ENCODE assay signal across 24 mouse cellular contexts in genomic region chr11:98512881-98513280, GRCm38 (mm10). TPM values are rescaled to one million over a fixed set of nuclear protein-coding genes. Genes with fewer than 3 reads are reported as not detected.
DNase-seq lines count a peak whose midpoint lies in the region; ATAC-seq and TF ChIP-seq lines count a peak whose summit lies in the region.
"Had no signal": no experiment of that assay in that cellular context is flagged by ENCODE, and none has a peak within 500 bp of the region (broad histone marks: within the 10 kb centered on the region; RNA-seq: fewer than 3 reads in every experiment).

No protein-coding gene starts in this region.

- H3K4me2 ChIP-seq in stomach, postnatal 0 days (replicated peaks; ENCODE audit: low read depth): no peak overlapping the region
- H3K4me2 ChIP-seq: embryonic facial prominence, embryonic 13.5 days; forebrain, embryonic 12.5 days; heart, embryonic 12.5 days; hindbrain, embryonic 14.5 days had no signal

- H3K4me3 ChIP-seq in stomach, postnatal 0 days (ENCODE audit: low read depth, low read length): no peak overlapping the region
- H3K4me3 ChIP-seq: embryonic facial prominence, embryonic 13.5 days; forebrain, embryonic 12.5 days; gastrocnemius, adult 2 months; heart, embryonic 12.5 days; hindbrain, embryonic 10.5 days had no signal

- no peak for TF ChIP-seq EP300 in stomach, postnatal 0 days (optimal IDR thresholded peaks at IDR 0.05)

- no peak overlapping the region for H3K27ac ChIP-seq in stomach, postnatal 0 days (replicated peaks)
- H3K27ac ChIP-seq: embryonic facial prominence, embryonic 13.5 days; forebrain, embryonic 12.5 days; gastrocnemius, adult 2 months; hindbrain, embryonic 10.5 days; hindbrain, embryonic 14.5 days had no signal

- H3K9me3 ChIP-seq in stomach, postnatal 0 days (ENCODE audit: control insufficient read depth, low read length): no peaks in the 10 kb centered on the region
- H3K9me3 ChIP-seq: embryonic facial prominence, embryonic 13.5 days; forebrain, embryonic 12.5 days; heart, embryonic 12.5 days; hindbrain, embryonic 10.5 days had no signal

- ATAC-seq in CD4-positive, CD25-positive, alpha-beta regulatory T cell, adult 4 months: peak; percentile 79
- no peak for ATAC-seq in stomach, postnatal 0 days (ENCODE audit: low FRiP score, low TSS enrichment)
- ATAC-seq: forebrain, postnatal 0 days; Patski had no signal

- H3K9ac ChIP-seq in stomach, postnatal 0 days (ENCODE audit: low read length): no peak overlapping the region
- H3K9ac ChIP-seq: embryonic facial prominence, embryonic 13.5 days; forebrain, embryonic 12.5 days; forebrain, postnatal 0 days; heart, embryonic 12.5 days; hindbrain, embryonic 14.5 days had no signal

- H3K36me3 ChIP-seq in stomach, postnatal 0 days (ENCODE audit: control insufficient read depth, insufficient read depth, low read length): no peaks in the 10 kb centered on the region
- H3K36me3 ChIP-seq: embryonic facial prominence, embryonic 13.5 days; forebrain, embryonic 12.5 days; heart, embryonic 12.5 days; hindbrain, embryonic 10.5 days had no signal

- H3K27me3 ChIP-seq in stomach, postnatal 0 days (ENCODE audit: control insufficient read depth, insufficient read depth, low read length): no peaks in the 10 kb centered on the region
- H3K27me3 ChIP-seq: CH12.LX; forebrain, embryonic 12.5 days; heart, embryonic 12.5 days had no signal

- no peaks in the 10 kb centered on the region for H3K4me1 ChIP-seq in stomach, postnatal 0 days (replicated peaks; ENCODE audit: control insufficient read depth, insufficient read depth)
- H3K4me1 ChIP-seq: embryonic facial prominence, embryonic 13.5 days; heart, embryonic 12.5 days had no signal

- DNase-seq in induced T-regulatory cell, adult 2 months (ENCODE audit: low read depth): peak; percentile 85
- DNase-seq in thymus, postnatal 0 days (ENCODE audit: low spot score): peak; percentile 55
- DNase-seq in thymus, postnatal 4 days: peak; percentile 42
- DNase-seq in right cerebral cortex, postnatal 10 days (ENCODE audit: low spot score in 2 of 2): no peak
- DNase-seq in stomach, postnatal 0 days (ENCODE audit: low spot score): no peak
- no peak for DNase-seq in adrenal gland, adult 18-20 months (ENCODE audit: low spot score in 2 of 2)
- DNase-seq: adrenal gland, postnatal 14 days; cerebellum, adult 11-12 months; cerebellum, adult 9-10 months; cerebellum, postnatal 25 days; forebrain, postnatal 0 days; gastrocnemius, adult 2 months; gastrocnemius, postnatal 25 days had no signal

- WGBS in stomach, postnatal 0 days: 88% methylated on average over 13 of the region's 13 CpGs

- no peak for TF ChIP-seq CTCF in stomach, postnatal 0 days (IDR thresholded peaks at IDR 0.05; ENCODE audit: low read depth)

RNA-seq across cellular contexts. Expression of gene Ikzf3, which starts 33.0 kb away (rescaled TPM):
- 10 to 100 TPM; 77.0 to 98.7 TPM for polyA plus RNA-seq in CD4-positive, CD25-positive, alpha-beta regulatory T cell, adult 4 months (2017; shearing (Covaris generic))
- 42.6 and 59.5 TPM in 2 replicates for polyA plus RNA-seq in thymus, postnatal 0 days (2015; fragmentation: Nextera tagmentation; extraction: Ambion mirVana)
- polyA plus RNA-seq in stomach, postnatal 0 days (2015; fragmentation: Nextera tagmentation; extraction: Ambion mirVana): 0.15 and 0.19 TPM in 2 replicates
- under 1 TPM; 0.46 to 0.86 TPM for total RNA-seq in adrenal gland, adult 18-20 months (2021)
- total RNA-seq: granulocyte monocyte progenitor cell, adult 5-6 weeks had no signal
- polyA plus RNA-seq: Patski had no signal

RNA-seq across cellular contexts. Expression of gene Zpbp2, which starts 38.0 kb away (rescaled TPM):
- polyA plus RNA-seq in CD4-positive, CD25-positive, alpha-beta regulatory T cell, adult 4 months (2017; shearing (Covaris generic)): 1 to 10 TPM; 5.0 to 6.0 TPM
- polyA plus RNA-seq in thymus, postnatal 0 days (2015; fragmentation: Nextera tagmentation; extraction: Ambion mirVana): 2.3 and 2.4 TPM in 2 replicates
- 0.10 and 0.16 TPM in 2 replicates for polyA plus RNA-seq in stomach, postnatal 0 days (2015; fragmentation: Nextera tagmentation; extraction: Ambion mirVana)
- total RNA-seq in adrenal gland, adult 18-20 months (2021): under 1 TPM; 0.22 to 0.43 TPM
- total RNA-seq: adrenal gland, postnatal 14 days; forebrain, postnatal 0 days; gastrocnemius, adult 2 months; gastrocnemius, postnatal 25 days; heart, adult 8-10 months; heart, postnatal 25 days had no signal
- polyA plus RNA-seq: embryonic facial prominence, embryonic 13.5 days; forebrain, embryonic 12.5 days; forebrain, postnatal 0 days; hindbrain, embryonic 14.5 days had no signal

Comparison
In these comparisons a context has a peak if more than half of its experiments do, and no peak if none do; other contexts are left out.
1. DNase-seq: peak in induced T-regulatory cell, adult 2 months (single experiment), thymus, postnatal 0 days (single experiment) and thymus, postnatal 4 days (single experiment); none in right cerebral cortex, postnatal 10 days (0 of 2), stomach, postnatal 0 days (single experiment) and adrenal gland, adult 18-20 months (0 of 2).
2. RNA of gene Ikzf3, which starts 33.0 kb away (polyA plus RNA-seq): 77.0 to 98.7 TPM in CD4-positive, CD25-positive, alpha-beta regulatory T cell, adult 4 months and 42.6 to 59.5 TPM in thymus, postnatal 0 days; 0.15 to 0.19 TPM in stomach, postnatal 0 days; every median in the first group is over 10 times any median in the second.